Mouse (Mus musculus): Measurements from ENCODE around the gene Ctps2.

Ctps2 gene

GRCm38 (mm10) chrX:162986876-162987495, 85.9 kb downstream of the Ctps2 start:
- no peak for DNase-seq

DNA sequence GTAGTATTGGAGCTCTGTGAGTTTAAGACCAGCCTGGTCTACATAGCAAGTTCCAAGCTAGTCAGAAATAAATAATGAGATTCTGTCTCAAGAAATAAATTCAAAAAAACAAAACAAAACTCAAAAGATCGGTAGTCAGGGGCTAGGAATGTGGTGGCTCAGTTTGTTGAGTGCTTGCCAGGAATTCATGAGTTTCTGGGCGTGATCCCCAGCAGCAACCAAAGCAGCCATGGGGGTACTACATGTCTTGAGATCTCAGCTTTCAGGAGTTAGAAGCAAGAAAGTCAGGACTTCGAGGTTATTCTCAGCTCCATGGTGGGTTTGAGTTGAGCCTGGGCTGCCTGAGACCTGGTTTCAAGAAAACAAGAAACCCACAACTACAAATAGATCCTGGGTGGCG, 90.4 kb downstream of the Ctps2 start:
- DNase-seq: no peak

DNA sequence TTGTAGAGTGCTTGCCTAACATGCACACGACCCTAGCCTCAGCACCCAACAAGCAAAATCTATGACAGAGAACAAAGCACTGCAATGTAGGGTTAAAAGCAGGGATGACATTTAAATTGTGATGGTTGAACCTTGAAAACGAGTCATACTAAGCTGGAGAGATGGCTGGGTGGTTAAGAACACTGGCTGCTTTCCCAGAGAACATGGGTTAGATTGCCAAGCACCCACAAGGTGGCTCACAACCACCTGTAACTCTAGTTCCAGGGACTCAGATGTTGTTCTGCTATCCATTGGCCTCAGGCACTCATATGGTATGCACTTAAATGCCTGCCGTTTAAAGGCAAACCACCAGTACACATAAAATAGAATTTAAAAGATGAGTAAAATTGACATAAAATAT, 91.1 kb downstream of the Ctps2 start:
- peak; percentile 6 for DNase-seq

DNA sequence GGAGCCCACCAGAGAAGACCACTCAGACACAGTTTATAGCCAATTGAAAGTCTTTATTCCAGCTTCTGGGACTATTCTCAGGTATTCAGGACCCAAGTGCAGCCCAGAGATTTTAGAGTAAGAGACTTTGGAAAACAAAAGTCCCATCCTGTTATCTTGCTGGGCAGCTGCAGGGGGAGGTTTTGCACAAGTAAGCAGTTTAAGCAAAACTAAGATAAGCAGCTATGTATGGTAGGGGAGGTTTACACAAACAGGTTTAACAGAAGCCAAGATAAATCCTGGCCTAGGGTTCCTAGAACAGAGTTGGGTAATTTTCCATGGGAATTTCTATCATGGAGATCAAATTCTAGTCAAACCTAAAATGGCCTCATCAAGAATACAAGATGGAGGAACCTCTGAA, 126.8 kb downstream of the Ctps2 start:
- no peak for DNase-seq

DNA sequence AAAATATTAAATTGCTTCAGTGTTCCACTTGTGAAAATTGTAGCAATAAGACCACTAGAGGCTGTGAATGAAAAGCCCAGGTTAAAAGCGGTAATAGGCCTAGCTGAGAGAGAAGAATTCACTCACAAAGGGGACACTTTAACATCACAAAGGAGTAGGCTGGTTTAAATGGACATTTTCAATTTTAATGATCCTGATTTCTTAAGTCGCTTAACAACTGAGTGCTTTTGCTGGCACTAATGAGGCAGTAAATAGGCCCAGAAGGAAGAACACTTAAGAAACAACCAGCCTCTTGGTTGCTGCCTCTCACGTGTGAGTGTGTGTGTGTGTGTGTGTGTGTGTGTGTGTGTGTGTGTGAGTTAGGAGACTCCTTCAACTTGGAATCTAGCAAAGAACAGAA, 137.7 kb downstream of the Ctps2 start:
- DNase-seq: no peak

DNA sequence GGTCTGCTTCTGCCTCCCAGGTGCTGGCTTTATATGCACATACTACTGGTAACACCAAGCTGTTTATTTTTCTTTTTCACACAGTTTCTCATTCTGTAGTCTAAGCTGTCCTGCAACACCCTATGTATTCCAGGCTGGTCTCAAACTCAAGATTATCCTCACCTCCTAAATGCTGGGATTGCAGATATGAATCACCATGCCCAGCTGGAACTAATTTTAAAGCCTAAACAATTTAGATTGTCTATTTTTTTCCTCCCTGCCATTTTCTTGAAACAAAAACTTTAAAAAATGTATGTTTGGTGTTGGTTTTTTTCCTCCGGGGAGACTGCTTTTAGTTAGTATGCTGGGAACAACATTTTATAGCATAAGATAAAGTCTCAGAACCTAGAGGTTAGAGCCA, 141.7 kb downstream of the Ctps2 start:
- DNase-seq: no peak

GRCm38 (mm10) chrX:163063936-163064335, 162.9 kb downstream of the Ctps2 start:
- DNase-seq: no peak

All from cerebellum, adult 9-10 months (tissue).